Mouse (Mus musculus) naive thymus-derived CD4-positive, alpha-beta T cell, adult 2 months (primary cell): ENCODE results near the gene Nkapl.
"Not testable (repeated sequence)": the region's sequence is repeated elsewhere in the genome, so short reads cannot be mapped to it uniquely, and the experiment has no call there.

Experiments used
- DNase-seq: peaks from one replicate; pipeline ENCODE4 v3.0.0-alpha.2; 2011; ENCODE audit warnings: low read depth

Nkapl gene

GRCm38 (mm10) chr13:21468061-21469019 is at the start of gene Nkapl:
TSS of gene Nkapl (minus strand) at chr13:21468509.
- peak; percentile 74 for DNase-seq

GRCm38 (mm10) chr13:21506221-21506649 is 37.9 kb upstream of the Nkapl start:
- DNase-seq: peak; percentile 91

GRCm38 (mm10) chr13:21502296-21502695 is 34.0 kb upstream of the Nkapl start:
- no peak for DNase-seq

GRCm38 (mm10) chr13:21501182-21501581 is 32.9 kb upstream of the Nkapl start, which contains the start of gene Gm11273:
TSS of gene Gm11273 (minus strand) at chr13:21501418.
- DNase-seq: not testable (repeated sequence)

- no peak for DNase-seq
Measured at GRCm38 (mm10) chr13:21495080-21495479, 26.8 kb upstream of the Nkapl start, which contains the start of gene AK157302. TSS of gene AK157302 (plus strand) at chr13:21495223.

- no peak for DNase-seq
Measured at GRCm38 (mm10) chr13:21492847-21493246, 24.5 kb upstream of the Nkapl start.

- DNase-seq: no peak
Measured at GRCm38 (mm10) chr13:21486881-21487280, 18.6 kb upstream of the Nkapl start.

GRCm38 (mm10) chr13:21478759-21479670 is 10.7 kb upstream of the Nkapl start, which contains the start of the genes Zkscan4 and Gm10065:
TSS of gene Zkscan4 (plus strand) at chr13:21478907.
TSS of gene Gm10065 (minus strand) at chr13:21479441.
- peak; percentile 5 for DNase-seq

GRCm38 (mm10) chr13:21472427-21472826 is 4.1 kb upstream of the Nkapl start:
- DNase-seq: no peak

GRCm38 (mm10) chr13:21469097-21469496 is 788 bp upstream of the Nkapl start:
- no peak for DNase-seq

GRCm38 (mm10) chr13:21467336-21467735 is 973 bp downstream of the Nkapl start:
- DNase-seq: no peak

GRCm38 (mm10) chr13:21462516-21462915 is 5.8 kb downstream of the Nkapl start:
- not testable (repeated sequence) for DNase-seq

- DNase-seq: no peak
Measured at GRCm38 (mm10) chr13:21456347-21456746, 12.0 kb downstream of the Nkapl start.

GRCm38 (mm10) chr13:21454133-21454532 is 14.2 kb downstream of the Nkapl start:
- no peak for DNase-seq

GRCm38 (mm10) chr13:21453449-21453848 is 14.9 kb downstream of the Nkapl start, which contains the start of gene Zscan26:
TSS of gene Zscan26 (minus strand) at chr13:21453730.
- peak; percentile 87 for DNase-seq

GRCm38 (mm10) chr13:21453042-21453441 is 15.3 kb downstream of the Nkapl start:
- DNase-seq: no peak

GRCm38 (mm10) chr13:21447856-21448614 is 20.3 kb downstream of the Nkapl start:
- DNase-seq: no peak

GRCm38 (mm10) chr13:21446796-21447195 is 21.5 kb downstream of the Nkapl start:
- DNase-seq: no peak

- DNase-seq: no peak
Measured at GRCm38 (mm10) chr13:21441207-21441572, 27.1 kb downstream of the Nkapl start.

- peak; percentile 66 for DNase-seq
Measured at GRCm38 (mm10) chr13:21440503-21441206, 27.7 kb downstream of the Nkapl start, which contains the start of gene Pgbd1. TSS of gene Pgbd1 (minus strand) at chr13:21441058.

- DNase-seq: no peak
Measured at GRCm38 (mm10) chr13:21435476-21435875, 32.8 kb downstream of the Nkapl start.
